Mouse (Mus musculus): ENCODE results near the gene Ndufs5. TPM values are rescaled to one million over a fixed set of nuclear protein-coding genes. Genes with fewer than 3 reads are reported as not detected.

Ndufs5 gene
- polyA plus RNA-seq, 1 experiment from 2014 or later = 406 TPM

DNA sequence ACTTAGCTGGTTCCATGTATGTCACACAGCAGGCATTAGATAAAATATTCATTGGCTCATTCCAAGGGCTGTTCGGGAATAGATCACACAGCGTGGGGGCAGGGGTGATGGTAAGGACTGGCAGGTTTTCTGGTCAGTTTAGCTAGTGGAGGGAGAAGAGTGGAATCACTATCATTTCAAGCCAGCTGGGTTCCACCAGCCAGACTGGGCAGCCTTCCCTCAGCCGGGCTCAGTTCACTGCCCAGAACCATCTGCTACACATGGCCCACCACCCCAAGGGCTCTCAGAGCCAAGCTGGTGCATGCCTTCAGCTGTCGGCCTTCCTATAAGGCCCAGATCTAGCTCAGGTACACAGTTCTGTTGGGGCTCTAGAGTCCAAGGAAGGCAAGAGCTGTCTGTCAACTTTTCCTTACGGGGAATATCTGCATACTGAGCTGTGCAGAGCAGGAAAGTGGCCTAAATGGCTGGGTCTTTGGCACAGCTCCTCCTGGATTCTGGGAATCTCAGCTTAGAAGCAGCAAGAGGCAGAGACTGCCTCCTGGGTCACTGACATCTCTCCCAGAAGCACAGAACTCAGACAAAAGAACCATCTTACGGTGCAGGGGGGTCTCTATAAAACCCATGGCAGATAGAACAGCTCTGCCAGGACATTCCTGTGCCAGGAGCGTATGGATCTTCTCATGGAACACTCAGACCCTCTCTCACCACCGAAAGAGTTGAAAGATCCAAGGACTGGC lies 32.3 kb downstream of the Ndufs5 start:
- peaks cover 31% of the 10 kb centered on the region for H3K36me3 ChIP-seq (ENCODE audit: poor library complexity, severe bottlenecking)
- peak overlapping the region; percentile 95 for H3K4me2 ChIP-seq
- no peaks in the 10 kb centered on the region for H3K9me3 ChIP-seq (replicated peaks)
- peaks cover 32% of the 10 kb centered on the region for H3K4me1 ChIP-seq
- H3K9ac ChIP-seq = peak overlapping the region; percentile 94
- peak; percentile 46 for ATAC-seq
- H3K27ac ChIP-seq = peak overlapping the region; percentile 90
- peak overlapping the region; percentile 85 for H3K4me3 ChIP-seq
- no peaks in the 10 kb centered on the region for H3K27me3 ChIP-seq
- WGBS = 47% methylated on average over 8 of the region's 8 CpGs

DNA sequence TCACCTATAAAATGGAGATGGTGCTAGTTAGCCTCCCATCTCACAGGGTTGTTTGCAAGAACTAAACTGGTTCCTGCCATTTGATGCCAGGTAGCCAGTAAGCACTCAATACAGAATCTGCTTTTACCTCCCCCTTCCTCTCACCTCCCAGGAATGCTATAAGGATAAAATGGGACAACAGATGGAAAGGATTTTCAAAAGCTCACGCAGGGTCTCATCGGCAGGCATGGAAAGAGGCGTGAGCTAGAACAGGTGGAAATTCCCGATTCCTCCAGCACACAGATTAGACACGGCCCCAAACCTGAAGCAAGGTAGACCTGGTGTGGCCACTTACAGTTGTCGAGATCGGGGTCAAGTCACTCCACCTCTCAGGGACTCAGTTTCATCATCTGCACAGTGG lies 33.0 kb downstream of the Ndufs5 start:
- Histone ChIP-seq H3K27me3 (no peaks in the 10 kb centered on the region), H3K36me3 (ENCODE audit: poor library complexity, severe bottlenecking) (peaks cover 37% of the 10 kb centered on the region), H3K4me2 (peak overlapping the region; percentile 95), H3K9ac (0 out of 2 replicates have a peak overlapping the region, but pooled peaks have one; percentile 0), H3K4me3 (peak overlapping the region; percentile 85), H3K9me3 (replicated peaks) (no peaks in the 10 kb centered on the region), H3K27ac (no peak overlapping the region), H3K4me1 (peaks cover 32% of the 10 kb centered on the region)
- no peak for ATAC-seq
- 81% methylated on average over 7 of the region's 7 CpGs for WGBS

DNA sequence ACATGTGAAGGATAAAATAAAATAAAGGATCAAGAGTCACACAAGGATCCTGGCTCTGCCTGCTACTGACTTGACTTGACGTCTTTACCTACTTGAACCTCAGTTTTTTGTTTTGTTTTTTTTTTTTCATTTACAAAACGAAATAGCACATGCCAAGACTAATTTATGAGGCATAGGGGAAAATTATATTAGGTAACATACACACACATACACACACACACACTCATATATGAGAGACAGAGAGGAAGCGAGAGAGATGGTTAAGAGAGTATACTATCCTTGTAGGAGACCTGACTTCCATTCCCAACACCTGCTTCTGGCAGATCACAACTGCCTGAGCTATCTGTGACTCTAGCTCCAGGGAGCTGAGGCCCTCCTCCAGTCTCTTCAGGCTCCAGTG lies 33.7 kb downstream of the Ndufs5 start, which contains the start of gene Macf1:
Gene Macf1, minus strand, starts transcription at position 101 of the 400 bp plus-strand sequence.
- Histone ChIP-seq H3K27ac (no peak within 1 kb of the TSS), H3K36me3 (ENCODE audit: poor library complexity, severe bottlenecking) (peaks cover 44% of the 10 kb centered on the region), H3K9ac (0 out of 2 replicates have a peak within 1 kb of the TSS, but pooled peaks have one; percentile 0), H3K4me3 (peak within 1 kb of the TSS; percentile 85), H3K4me2 (peak within 1 kb of the TSS; percentile 95), H3K27me3 (no peaks in the 10 kb centered on the region), H3K9me3 (replicated peaks) (no peaks in the 10 kb centered on the region), H3K4me1 (peaks cover 32% of the 10 kb centered on the region)
- 88% methylated on average over 3 of the region's 3 CpGs for WGBS
- ATAC-seq = no peak

DNA sequence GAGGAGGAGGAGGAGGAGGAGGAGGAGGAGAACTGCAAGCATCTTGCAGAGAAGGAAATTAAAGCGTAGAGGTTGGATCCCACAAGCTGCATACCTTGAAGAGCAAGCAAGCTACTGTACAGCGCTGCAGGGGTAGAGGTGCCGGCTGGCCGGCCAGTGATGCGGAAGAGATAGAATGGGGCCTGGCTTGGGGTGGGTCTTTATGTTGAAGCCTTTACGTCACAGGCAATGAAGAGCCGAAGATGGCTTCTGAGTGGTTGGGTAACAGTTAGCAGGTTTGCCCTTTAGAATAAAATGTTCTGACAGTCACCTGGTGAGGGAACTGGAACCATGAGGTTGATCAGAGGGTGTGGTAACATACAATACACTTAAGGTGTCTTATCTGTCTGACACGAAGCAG lies 35.7 kb downstream of the Ndufs5 start:
- ATAC-seq = no peak
- no peak overlapping the region for H3K4me3 ChIP-seq
- WGBS = 81% methylated on average over 8 of the region's 8 CpGs
- no peak overlapping the region for H3K4me2 ChIP-seq
- peaks cover 47% of the 10 kb centered on the region for H3K36me3 ChIP-seq (ENCODE audit: poor library complexity, severe bottlenecking)
- H3K9ac ChIP-seq = no peak overlapping the region
- H3K4me1 ChIP-seq = peaks cover 37% of the 10 kb centered on the region
- H3K27me3 ChIP-seq = no peaks in the 10 kb centered on the region
- no peak overlapping the region for H3K27ac ChIP-seq
- H3K9me3 ChIP-seq (replicated peaks) = no peaks in the 10 kb centered on the region

DNA sequence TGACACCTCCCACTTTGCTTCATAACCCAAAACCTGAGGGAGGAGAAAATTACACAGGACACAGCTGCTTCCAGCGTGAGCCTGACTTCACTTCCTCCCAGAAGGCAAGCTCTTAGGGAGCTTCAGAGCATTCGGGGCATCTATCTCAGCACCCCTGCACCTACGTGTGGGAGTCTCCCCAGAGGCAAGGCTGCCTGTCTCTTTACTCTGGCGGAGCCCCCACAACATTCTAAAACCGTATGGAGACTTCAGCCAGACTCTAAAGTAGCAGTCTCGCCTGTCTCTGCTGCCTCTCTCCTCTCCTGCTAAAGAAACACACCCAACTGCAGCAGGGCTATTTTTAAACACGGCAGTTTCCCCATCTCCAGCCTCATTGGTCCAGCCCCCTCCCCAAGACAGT lies 37.0 kb downstream of the Ndufs5 start:
- ATAC-seq = no peak
- Histone ChIP-seq H3K4me1 (peaks cover 46% of the 10 kb centered on the region), H3K4me3 (no peak overlapping the region), H3K4me2 (no peak overlapping the region), H3K9ac (no peak overlapping the region), H3K27ac (no peak overlapping the region), H3K9me3 (replicated peaks) (no peaks in the 10 kb centered on the region), H3K27me3 (no peaks in the 10 kb centered on the region), H3K36me3 (ENCODE audit: poor library complexity, severe bottlenecking) (peaks cover 47% of the 10 kb centered on the region)
- WGBS = 69% methylated on average over 7 of the region's 7 CpGs

GRCm38 (mm10) chr4:123677060-123677804 lies 40.8 kb downstream of the Ndufs5 start:
- peak; percentile 65; the same call in 1 of the 2 replicates for ATAC-seq
- Histone ChIP-seq H3K4me3 (no peak overlapping the region), H3K36me3 (ENCODE audit: poor library complexity, severe bottlenecking) (peaks cover 47% of the 10 kb centered on the region), H3K27ac (peak overlapping the region; percentile 82), H3K9ac (peak overlapping the region; percentile 38), H3K27me3 (no peaks in the 10 kb centered on the region), H3K4me1 (peaks cover 39% of the 10 kb centered on the region), H3K9me3 (replicated peaks) (no peaks in the 10 kb centered on the region), H3K4me2 (peak overlapping the region; percentile 1; the same call in 1 of the 2 replicates)
- WGBS = 30% methylated on average over 10 of the region's 10 CpGs

DNA sequence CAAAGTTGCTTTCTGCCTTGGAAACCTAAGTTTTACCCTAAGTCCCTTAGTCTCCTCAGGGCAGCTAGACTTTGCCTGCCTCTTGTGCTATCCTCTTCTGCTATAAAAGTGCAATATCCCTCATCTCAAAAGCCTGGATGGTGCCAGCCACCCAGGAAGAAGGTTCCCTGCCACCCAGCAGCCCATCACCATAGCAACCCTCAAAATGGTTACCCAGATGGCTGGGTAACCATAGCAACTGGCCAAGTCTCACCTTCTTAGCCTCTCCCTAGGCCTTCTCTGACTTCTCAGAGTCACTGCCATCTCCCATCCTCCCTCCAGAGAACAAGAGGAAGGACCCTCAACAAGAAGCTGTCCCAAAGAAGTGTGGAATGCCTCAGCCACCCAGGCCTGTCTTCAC lies 47.4 kb downstream of the Ndufs5 start:
- H3K4me3 ChIP-seq = no peak overlapping the region
- no peaks in the 10 kb centered on the region for H3K9me3 ChIP-seq (replicated peaks)
- H3K36me3 ChIP-seq (ENCODE audit: poor library complexity, severe bottlenecking) = peaks cover 18% of the 10 kb centered on the region; the same call in 1 of the 2 replicates
- ATAC-seq = peak; percentile 53
- peak overlapping the region; percentile 54 for H3K27ac ChIP-seq
- H3K27me3 ChIP-seq = no peaks in the 10 kb centered on the region
- H3K9ac ChIP-seq = peak overlapping the region; percentile 30; the same call in 1 of the 2 replicates
- peaks cover 50% of the 10 kb centered on the region for H3K4me1 ChIP-seq
- peak overlapping the region; percentile 34 for H3K4me2 ChIP-seq

GRCm38 (mm10) chr4:123669696-123670095 lies 48.3 kb downstream of the Ndufs5 start:
- Histone ChIP-seq H3K36me3 (ENCODE audit: poor library complexity, severe bottlenecking) (peaks cover 11% of the 10 kb centered on the region; the same call in 1 of the 2 replicates), H3K27ac (no peak overlapping the region), H3K4me3 (no peak overlapping the region), H3K27me3 (no peaks in the 10 kb centered on the region), H3K4me1 (peaks cover 52% of the 10 kb centered on the region), H3K9me3 (replicated peaks) (no peaks in the 10 kb centered on the region), H3K9ac (no peak overlapping the region), H3K4me2 (no peak overlapping the region)
- no peak for ATAC-seq
- 70% methylated on average over 6 of the region's 6 CpGs for WGBS

GRCm38 (mm10) chr4:123667260-123667867 lies 50.6 kb downstream of the Ndufs5 start:
- ATAC-seq = peak; percentile 13; the same call in 1 of the 2 replicates
- H3K36me3 ChIP-seq (ENCODE audit: poor library complexity, severe bottlenecking) = no peaks in the 10 kb centered on the region
- H3K27me3 ChIP-seq = no peaks in the 10 kb centered on the region
- peak overlapping the region; percentile 74 for H3K27ac ChIP-seq
- H3K4me1 ChIP-seq = peaks cover 65% of the 10 kb centered on the region
- no peak overlapping the region for H3K9ac ChIP-seq
- H3K4me2 ChIP-seq = peak overlapping the region; percentile 24; the same call in 1 of the 2 replicates
- no peak overlapping the region for H3K4me3 ChIP-seq
- WGBS = 0% methylated on average over 1 of the region's 1 CpGs
- H3K9me3 ChIP-seq (replicated peaks) = no peaks in the 10 kb centered on the region

DNA sequence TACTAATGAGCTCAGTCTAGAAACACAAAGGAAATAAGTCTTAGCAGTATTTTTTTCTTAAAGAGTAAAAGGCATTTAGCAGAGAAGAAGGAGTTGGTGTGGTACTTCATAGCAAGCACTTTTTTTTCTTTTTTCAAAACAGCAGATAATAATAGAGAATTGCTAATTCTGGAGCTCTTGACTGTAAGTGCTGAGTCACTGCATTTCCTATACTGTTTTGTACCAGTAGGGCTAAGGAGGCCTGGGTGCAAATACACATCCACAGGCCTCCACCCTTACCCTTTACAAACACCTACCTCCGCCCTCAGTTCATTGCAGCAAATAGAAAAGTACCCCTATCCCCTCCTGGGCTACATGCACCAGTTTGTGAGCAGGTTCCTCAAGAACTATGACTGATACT lies 51.5 kb downstream of the Ndufs5 start:
- Histone ChIP-seq H3K4me2 (peak overlapping the region; percentile 11; the same call in 1 of the 2 replicates), H3K36me3 (ENCODE audit: poor library complexity, severe bottlenecking) (no peaks in the 10 kb centered on the region), H3K27ac (peak overlapping the region; percentile 74), H3K9me3 (replicated peaks) (no peaks in the 10 kb centered on the region), H3K9ac (0 out of 2 replicates have a peak overlapping the region, but pooled peaks have one; percentile 6), H3K4me1 (peaks cover 73% of the 10 kb centered on the region), H3K4me3 (no peak overlapping the region), H3K27me3 (no peaks in the 10 kb centered on the region)
- 59% methylated on average over 1 of the region's 1 CpGs for WGBS
- no peak for ATAC-seq

DNA sequence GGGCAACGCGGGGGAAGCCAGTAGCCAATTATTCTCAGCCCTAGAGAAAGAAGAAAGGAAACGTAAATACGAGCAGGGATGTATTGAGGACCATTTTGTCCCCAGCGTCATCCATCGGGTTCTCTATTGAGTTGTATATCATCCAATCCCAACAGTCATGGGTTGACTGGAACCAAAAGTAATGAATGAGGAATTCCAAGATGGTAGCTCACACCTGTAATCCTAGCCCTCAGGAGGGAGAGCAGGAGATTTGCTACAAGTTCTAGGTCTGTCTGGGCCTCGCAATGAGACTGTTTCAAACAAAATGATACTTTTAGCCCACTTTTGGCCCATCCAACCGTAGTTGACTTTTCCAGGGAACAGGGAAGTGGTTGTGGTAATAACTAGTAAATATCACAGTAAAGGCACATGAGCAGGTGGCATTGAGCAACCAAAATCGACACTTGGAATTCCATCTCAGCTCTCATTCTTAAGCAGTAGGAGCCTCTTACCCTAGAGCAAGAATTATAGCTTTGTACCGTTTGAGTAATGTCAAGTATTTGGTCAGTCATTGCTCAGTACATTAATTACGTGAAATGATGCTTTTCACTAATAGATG lies 52.2 kb downstream of the Ndufs5 start:
- Histone ChIP-seq H3K27me3 (no peaks in the 10 kb centered on the region), H3K9me3 (replicated peaks) (no peaks in the 10 kb centered on the region), H3K9ac (peak overlapping the region; percentile 99), H3K36me3 (ENCODE audit: poor library complexity, severe bottlenecking) (no peaks in the 10 kb centered on the region), H3K27ac (peak overlapping the region; percentile 99), H3K4me2 (peak overlapping the region; percentile 88), H3K4me3 (peak overlapping the region; percentile 92), H3K4me1 (peaks cover 72% of the 10 kb centered on the region)
- no peak for ATAC-seq
- 28% methylated on average over 11 of the region's 11 CpGs for WGBS

Measured in forebrain, embryonic 13.5 days (tissue).